Mouse (Mus musculus): ENCODE measurements around the gene Rab5a. TPM values are rescaled to one million over a fixed set of nuclear protein-coding genes. Genes with fewer than 3 reads are reported as not detected.
A peak's percentile ranks its signal among the peaks of the same experiment; 100 is the strongest.

The Rab5a gene
- polyA plus RNA-seq, 1 experiment from 2014 or later, result 81.6 TPM

GRCm38 (mm10) chr17:53479604-53480041, 589 bp downstream of the Rab5a start:
- peak; percentile 2 for ATAC-seq
- peak overlapping the region; percentile 93 for H3K4me3 ChIP-seq (ENCODE audit: low read depth, low read length)
- no peaks in the 10 kb centered on the region for H3K9me3 ChIP-seq (replicated peaks; ENCODE audit: control insufficient read depth, low read length)
- peaks cover 4% of the 10 kb centered on the region; the same call in 1 of the 2 replicates for H3K36me3 ChIP-seq (ENCODE audit: control insufficient read depth, insufficient read depth, low read length)
- peaks cover 20% of the 10 kb centered on the region for H3K4me1 ChIP-seq (ENCODE audit: control insufficient read depth, insufficient read depth, low read length)
- under 1% methylated on average over 24 of the region's 33 CpGs for WGBS
- H3K9ac ChIP-seq (ENCODE audit: low read length), result peak overlapping the region; percentile 92
- no peaks in the 10 kb centered on the region for H3K27me3 ChIP-seq (replicated peaks; ENCODE audit: control insufficient read depth, insufficient read depth, low read length)
- H3K27ac ChIP-seq (ENCODE audit: low read depth, low read length), result peak overlapping the region; percentile 98
- peak overlapping the region; percentile 88 for H3K4me2 ChIP-seq (ENCODE audit: low read length)
- peak; percentile 52 for DNase-seq (ENCODE audit: low spot score)

- H3K27ac ChIP-seq (ENCODE audit: low read depth, low read length), result no peak overlapping the region
- peaks cover 20% of the 10 kb centered on the region for H3K4me1 ChIP-seq (ENCODE audit: control insufficient read depth, insufficient read depth, low read length)
- H3K9ac ChIP-seq (ENCODE audit: low read length), result peak overlapping the region; percentile 92
- no peaks in the 10 kb centered on the region for H3K9me3 ChIP-seq (replicated peaks; ENCODE audit: control insufficient read depth, low read length)
- no peak for DNase-seq (ENCODE audit: low spot score)
- H3K36me3 ChIP-seq (ENCODE audit: control insufficient read depth, insufficient read depth, low read length), result peaks cover 8% of the 10 kb centered on the region
- 62% methylated on average over 7 of the region's 7 CpGs for WGBS
- no peaks in the 10 kb centered on the region for H3K27me3 ChIP-seq (replicated peaks; ENCODE audit: control insufficient read depth, insufficient read depth, low read length)
- no peak for ATAC-seq
- peak overlapping the region; percentile 93 for H3K4me3 ChIP-seq (ENCODE audit: low read depth, low read length)
- H3K4me2 ChIP-seq (ENCODE audit: low read length), result peak overlapping the region; percentile 88
Measured at GRCm38 (mm10) chr17:53480433-53480832, 1.4 kb downstream of the Rab5a start.

- Histone ChIP-seq H3K4me3 (ENCODE audit: low read depth, low read length) (no peak overlapping the region), H3K36me3 (ENCODE audit: control insufficient read depth, insufficient read depth, low read length) (peaks cover 32% of the 10 kb centered on the region), H3K4me1 (ENCODE audit: control insufficient read depth, insufficient read depth, low read length) (no peaks in the 10 kb centered on the region), H3K9ac (ENCODE audit: low read length) (no peak overlapping the region), H3K9me3 (replicated peaks; ENCODE audit: control insufficient read depth, low read length) (no peaks in the 10 kb centered on the region), H3K27ac (ENCODE audit: low read depth, low read length) (no peak overlapping the region), H3K4me2 (ENCODE audit: low read length) (no peak overlapping the region), H3K27me3 (replicated peaks; ENCODE audit: control insufficient read depth, insufficient read depth, low read length) (no peaks in the 10 kb centered on the region)
- 95% methylated on average over 4 of the region's 4 CpGs for WGBS
- ATAC-seq (no peak), DNase-seq (ENCODE audit: low spot score) (no peak)
Measured at GRCm38 (mm10) chr17:53488291-53489006, 9.4 kb downstream of the Rab5a start.

- H3K36me3 ChIP-seq (ENCODE audit: control insufficient read depth, insufficient read depth, low read length), result peaks cover 32% of the 10 kb centered on the region
- no peaks in the 10 kb centered on the region for H3K4me1 ChIP-seq (ENCODE audit: control insufficient read depth, insufficient read depth, low read length)
- 94% methylated on average over 1 of the region's 1 CpGs for WGBS
- ATAC-seq (no peak), DNase-seq (ENCODE audit: low spot score) (no peak)
- no peak overlapping the region for H3K4me2 ChIP-seq (ENCODE audit: low read length)
- no peaks in the 10 kb centered on the region for H3K27me3 ChIP-seq (replicated peaks; ENCODE audit: control insufficient read depth, insufficient read depth, low read length)
- no peaks in the 10 kb centered on the region for H3K9me3 ChIP-seq (replicated peaks; ENCODE audit: control insufficient read depth, low read length)
- no peak overlapping the region for H3K9ac ChIP-seq (ENCODE audit: low read length)
- no peak overlapping the region for H3K4me3 ChIP-seq (ENCODE audit: low read depth, low read length)
- H3K27ac ChIP-seq (ENCODE audit: low read depth, low read length), result no peak overlapping the region
Measured at GRCm38 (mm10) chr17:53489007-53489378, 10.0 kb downstream of the Rab5a start.

- Histone ChIP-seq H3K36me3 (ENCODE audit: control insufficient read depth, insufficient read depth, low read length) (peaks cover 49% of the 10 kb centered on the region), H3K27me3 (replicated peaks; ENCODE audit: control insufficient read depth, insufficient read depth, low read length) (no peaks in the 10 kb centered on the region), H3K27ac (ENCODE audit: low read depth, low read length) (no peak overlapping the region), H3K4me2 (ENCODE audit: low read length) (no peak overlapping the region), H3K9me3 (replicated peaks; ENCODE audit: control insufficient read depth, low read length) (no peaks in the 10 kb centered on the region), H3K4me3 (ENCODE audit: low read depth, low read length) (no peak overlapping the region), H3K4me1 (ENCODE audit: control insufficient read depth, insufficient read depth, low read length) (no peaks in the 10 kb centered on the region), H3K9ac (ENCODE audit: low read length) (no peak overlapping the region)
- no peak for ATAC-seq
- no peak for DNase-seq (ENCODE audit: low spot score)
- WGBS, result 96% methylated on average over 2 of the region's 2 CpGs
Measured at GRCm38 (mm10) chr17:53502966-53503365, 23.9 kb downstream of the Rab5a start.

- Histone ChIP-seq H3K27ac (ENCODE audit: low read depth, low read length) (no peak overlapping the region), H3K4me3 (ENCODE audit: low read depth, low read length) (no peak overlapping the region), H3K9ac (ENCODE audit: low read length) (no peak overlapping the region), H3K4me2 (ENCODE audit: low read length) (no peak overlapping the region), H3K36me3 (ENCODE audit: control insufficient read depth, insufficient read depth, low read length) (no peaks in the 10 kb centered on the region), H3K27me3 (replicated peaks; ENCODE audit: control insufficient read depth, insufficient read depth, low read length) (no peaks in the 10 kb centered on the region), H3K4me1 (ENCODE audit: control insufficient read depth, insufficient read depth, low read length) (no peaks in the 10 kb centered on the region), H3K9me3 (replicated peaks; ENCODE audit: control insufficient read depth, low read length) (no peaks in the 10 kb centered on the region)
- 71% methylated on average over 2 of the region's 2 CpGs for WGBS
- ATAC-seq (peak; percentile 63; the same call in 1 of the 2 replicates), DNase-seq (ENCODE audit: low spot score) (peak; percentile 75)
Measured at GRCm38 (mm10) chr17:53512311-53512951, 33.4 kb downstream of the Rab5a start.

GRCm38 (mm10) chr17:53519364-53519763, 40.3 kb downstream of the Rab5a start:
- ATAC-seq (no peak), DNase-seq (ENCODE audit: low spot score) (no peak)
- Histone ChIP-seq H3K36me3 (ENCODE audit: control insufficient read depth, insufficient read depth, low read length) (no peaks in the 10 kb centered on the region), H3K4me1 (ENCODE audit: control insufficient read depth, insufficient read depth, low read length) (no peaks in the 10 kb centered on the region), H3K4me3 (ENCODE audit: low read depth, low read length) (no peak overlapping the region), H3K27ac (ENCODE audit: low read depth, low read length) (no peak overlapping the region), H3K9ac (ENCODE audit: low read length) (no peak overlapping the region), H3K9me3 (replicated peaks; ENCODE audit: control insufficient read depth, low read length) (no peaks in the 10 kb centered on the region), H3K27me3 (replicated peaks; ENCODE audit: control insufficient read depth, insufficient read depth, low read length) (no peaks in the 10 kb centered on the region), H3K4me2 (ENCODE audit: low read length) (no peak overlapping the region)

GRCm38 (mm10) chr17:53520509-53520908, 41.5 kb downstream of the Rab5a start:
- Histone ChIP-seq H3K4me2 (ENCODE audit: low read length) (no peak overlapping the region), H3K27ac (ENCODE audit: low read depth, low read length) (no peak overlapping the region), H3K9me3 (replicated peaks; ENCODE audit: control insufficient read depth, low read length) (no peaks in the 10 kb centered on the region), H3K36me3 (ENCODE audit: control insufficient read depth, insufficient read depth, low read length) (no peaks in the 10 kb centered on the region), H3K4me3 (ENCODE audit: low read depth, low read length) (no peak overlapping the region), H3K4me1 (ENCODE audit: control insufficient read depth, insufficient read depth, low read length) (no peaks in the 10 kb centered on the region), H3K9ac (ENCODE audit: low read length) (no peak overlapping the region), H3K27me3 (replicated peaks; ENCODE audit: control insufficient read depth, insufficient read depth, low read length) (no peaks in the 10 kb centered on the region)
- DNase-seq (ENCODE audit: low spot score) (no peak), ATAC-seq (no peak)

GRCm38 (mm10) chr17:53528034-53528433, 49.0 kb downstream of the Rab5a start:
- Histone ChIP-seq H3K4me2 (ENCODE audit: low read length) (no peak overlapping the region), H3K36me3 (ENCODE audit: control insufficient read depth, insufficient read depth, low read length) (no peaks in the 10 kb centered on the region), H3K9ac (ENCODE audit: low read length) (no peak overlapping the region), H3K9me3 (replicated peaks; ENCODE audit: control insufficient read depth, low read length) (no peaks in the 10 kb centered on the region), H3K27me3 (replicated peaks; ENCODE audit: control insufficient read depth, insufficient read depth, low read length) (no peaks in the 10 kb centered on the region), H3K4me3 (ENCODE audit: low read depth, low read length) (no peak overlapping the region), H3K27ac (ENCODE audit: low read depth, low read length) (no peak overlapping the region), H3K4me1 (ENCODE audit: control insufficient read depth, insufficient read depth, low read length) (no peaks in the 10 kb centered on the region)
- WGBS, result 95% methylated on average over 2 of the region's 2 CpGs
- DNase-seq (ENCODE audit: low spot score) (no peak), ATAC-seq (no peak)

Data from forebrain, embryonic 14.5 days (tissue).